Mouse (Mus musculus) liver, embryonic 16.5 days (tissue): ENCODE results near the gene Gm17387. TPM values are rescaled to one million over a fixed set of nuclear protein-coding genes. Genes with fewer than 3 reads are reported as not detected.
A peak's percentile ranks its signal among the peaks of the same experiment; 100 is the strongest.
"Not testable (repeated sequence)": the region's sequence is repeated elsewhere in the genome, so short reads cannot be mapped to it uniquely, and the experiment has no call there.

ENCODE experiments used
- ATAC-seq: fragments of 200-750 bp; cut with Nextera tagmentation; 2 replicates; pipeline ENCODE4 v1.8.0; 2017; ENCODE audit warnings: low read depth, mild to moderate bottlenecking, moderate number of reproducible peaks, moderate library complexity
- H3K27ac ChIP-seq: fragments of 300-500 bp; sonication (generic); 2 replicates; pipeline ENCODE4 v1.5.1; 2014; ENCODE audit warnings: mild to moderate bottlenecking, low read length
- H3K27me3 ChIP-seq: fragments of 300-500 bp; sonication (generic); 2 replicates; pipeline ENCODE4 v1.6.1; 2014; ENCODE audit warnings: low read depth, low read length, mixed read lengths; ENCODE audit not compliant: control insufficient read depth, insufficient read depth
- H3K36me3 ChIP-seq: fragments of 300-500 bp; sonication (generic); 2 replicates; pipeline ENCODE4 v1.6.1; 2014; ENCODE audit warnings: mild to moderate bottlenecking; ENCODE audit not compliant: control insufficient read depth, insufficient read depth
- H3K4me1 ChIP-seq: fragments of 300-500 bp; sonication (generic); 2 replicates; pipeline ENCODE4 v1.6.1; 2014; ENCODE audit warnings: low read depth, low read length, mixed read lengths; ENCODE audit not compliant: control insufficient read depth
- H3K4me2 ChIP-seq: fragments of 300-500 bp; sonication (generic); 2 replicates; pipeline ENCODE4 v1.6.1; 2014; ENCODE audit warnings: low read depth, low read length, mixed read lengths
- H3K4me3 ChIP-seq: fragments of 300-500 bp; sonication (generic); 2 replicates; pipeline ENCODE4 v1.5.1; 2014; ENCODE audit warnings: low read depth, mild to moderate bottlenecking, low read length
- H3K9ac ChIP-seq: fragments of 300-500 bp; sonication (generic); 2 replicates; pipeline ENCODE4 v1.6.1; 2014; ENCODE audit warnings: low read depth, low read length
- H3K9me3 ChIP-seq: fragments of 300-500 bp; sonication (generic); replicated peaks from 2 replicates; pipeline ENCODE4 v1.6.1; 2016; ENCODE audit warnings: low read length; ENCODE audit not compliant: control insufficient read depth
- WGBS: fragments of 180-500 bp; shearing (Covaris S2); extraction: QIAGEN DNeasy Blood & Tissue Kit; methylation state at CpG from one replicate; pipeline ENCODE4 v1.1.7; 2014; ENCODE audit not compliant: insufficient replicate concordance; 5-methylcytosine and 5-hydroxymethylcytosine counted together
- polyA plus RNA-seq: library from polyadenylated mRNA; unstranded; fragments of >200 nt; fragmentation: Nextera tagmentation; extraction: Ambion mirVana; gene quantifications from 2 replicates; pipeline ENCODE4 v1.2.1, GENCODE M21; 2015

Gene Gm17387
- polyA plus RNA-seq, 1 experiment from 2014 or later, result not detected

GRCm38 (mm10) chr7:141010593-141010992 is 18.3 kb upstream of the Gm17387 start, which contains the start of gene Ifitm3:
Ifitm3 (minus strand) TSS chr7:141010770.
- H3K4me2 ChIP-seq, result peak within 1 kb of the TSS; percentile 43
- ATAC-seq, result no peak
- H3K9ac ChIP-seq, result peak within 1 kb of the TSS; percentile 33
- H3K27me3 ChIP-seq, result no peaks in the 10 kb centered on the region
- no peaks in the 10 kb centered on the region for H3K36me3 ChIP-seq
- H3K27ac ChIP-seq, result peak within 1 kb of the TSS; percentile 15; the same call in 1 of the 2 replicates
- peak within 1 kb of the TSS; percentile 53 for H3K4me3 ChIP-seq
- H3K9me3 ChIP-seq, result no peaks in the 10 kb centered on the region
- WGBS, result 14% methylated on average over 10 of the region's 10 CpGs
- peaks cover 29% of the 10 kb centered on the region for H3K4me1 ChIP-seq

- H3K4me3 ChIP-seq, result no peak overlapping the region
- 0 out of 2 replicates have a peak overlapping the region, but pooled peaks have one; percentile 33 for H3K9ac ChIP-seq
- peak; percentile 14; the same call in 1 of the 2 replicates for ATAC-seq
- no peaks in the 10 kb centered on the region for H3K9me3 ChIP-seq
- H3K27me3 ChIP-seq, result no peaks in the 10 kb centered on the region
- 50% methylated on average over 7 of the region's 7 CpGs for WGBS
- no peaks in the 10 kb centered on the region for H3K36me3 ChIP-seq
- H3K4me1 ChIP-seq, result peaks cover 29% of the 10 kb centered on the region
- H3K27ac ChIP-seq, result no peak overlapping the region; the same call in 1 of the 2 replicates
- peak overlapping the region; percentile 43; the same call in 1 of the 2 replicates for H3K4me2 ChIP-seq
Observed at GRCm38 (mm10) chr7:141011238-141011770, 17.6 kb upstream of the Gm17387 start.

- Histone ChIP-seq H3K27me3 (no peaks in the 10 kb centered on the region), H3K9ac (no peak overlapping the region), H3K4me2 (no peak overlapping the region), H3K9me3 (no peaks in the 10 kb centered on the region), H3K4me1 (peaks cover 1% of the 10 kb centered on the region; the same call in 1 of the 2 replicates), H3K4me3 (no peak overlapping the region), H3K27ac (peak overlapping the region; percentile 42), H3K36me3 (no peaks in the 10 kb centered on the region)
- WGBS, result 64% methylated on average over 10 of the region's 10 CpGs
- 0 out of 2 replicates have a peak, but pooled peaks have one; percentile 17 for ATAC-seq
Observed at GRCm38 (mm10) chr7:141016707-141017697, 11.9 kb upstream of the Gm17387 start.

- H3K4me3 ChIP-seq, ATAC-seq: not testable (repeated sequence)
- peak within 1 kb of the TSS; percentile 42 for H3K27ac ChIP-seq
Observed at GRCm38 (mm10) chr7:141017824-141018223, 11.1 kb upstream of the Gm17387 start, which contains the start of gene Ifitm6. Ifitm6 (minus strand) TSS chr7:141017924.

GRCm38 (mm10) chr7:141019028-141019427 is 9.9 kb upstream of the Gm17387 start:
- WGBS, result 75% methylated on average over 5 of the region's 5 CpGs
- ATAC-seq, result no peak

More at GRCm38 (mm10) chr7:141017824-141018223, 11.1 kb upstream of the Gm17387 start, which contains the start of gene Ifitm6:
- H3K36me3 ChIP-seq, H3K4me1 ChIP-seq, H3K4me2 ChIP-seq, H3K9ac ChIP-seq, H3K9me3 ChIP-seq, H3K27me3 ChIP-seq: not testable (repeated sequence)
- 81% methylated on average over 1 of the region's 1 CpGs for WGBS

GRCm38 (mm10) chr7:141021489-141022449 is 7.2 kb upstream of the Gm17387 start:
- ATAC-seq, result peak; percentile 27; the same call in 1 of the 2 replicates
- no peak overlapping the region for H3K27ac ChIP-seq

More at GRCm38 (mm10) chr7:141019028-141019427, 9.9 kb upstream of the Gm17387 start:
- Histone ChIP-seq H3K4me3 (no peak overlapping the region), H3K27me3 (no peaks in the 10 kb centered on the region), H3K4me2 (no peak overlapping the region), H3K9ac (no peak overlapping the region), H3K9me3 (no peaks in the 10 kb centered on the region), H3K36me3 (no peaks in the 10 kb centered on the region), H3K4me1 (no peaks in the 10 kb centered on the region), H3K27ac (no peak overlapping the region)

GRCm38 (mm10) chr7:141024865-141025838 is 3.8 kb upstream of the Gm17387 start:
- Histone ChIP-seq H3K4me1 (peaks cover 2% of the 10 kb centered on the region; the same call in 1 of the 2 replicates), H3K27ac (peak overlapping the region; percentile 17), H3K9ac (no peak overlapping the region), H3K27me3 (no peaks in the 10 kb centered on the region), H3K36me3 (no peaks in the 10 kb centered on the region), H3K4me2 (no peak overlapping the region), H3K9me3 (no peaks in the 10 kb centered on the region), H3K4me3 (no peak overlapping the region)
- ATAC-seq, result no peak
- 67% methylated on average over 5 of the region's 6 CpGs for WGBS

More at GRCm38 (mm10) chr7:141021489-141022449, 7.2 kb upstream of the Gm17387 start:
- H3K9me3 ChIP-seq, result no peaks in the 10 kb centered on the region
- no peaks in the 10 kb centered on the region for H3K4me1 ChIP-seq
- whole genome bisulfite sequencing, result 55% methylated on average over 14 of the region's 14 CpGs
- no peak overlapping the region for H3K4me2 ChIP-seq
- no peak overlapping the region for H3K4me3 ChIP-seq
- H3K9ac ChIP-seq, result no peak overlapping the region
- no peaks in the 10 kb centered on the region for H3K36me3 ChIP-seq
- no peaks in the 10 kb centered on the region for H3K27me3 ChIP-seq
